Mouse (Mus musculus): ENCODE data around the gene Antxr1. TPM values are rescaled to one million over a fixed set of nuclear protein-coding genes. Genes with fewer than 3 reads are reported as not detected.

Gene Antxr1
- polyA plus RNA-seq, 2 experiments, result 0.27 to 0.75 TPM

DNA sequence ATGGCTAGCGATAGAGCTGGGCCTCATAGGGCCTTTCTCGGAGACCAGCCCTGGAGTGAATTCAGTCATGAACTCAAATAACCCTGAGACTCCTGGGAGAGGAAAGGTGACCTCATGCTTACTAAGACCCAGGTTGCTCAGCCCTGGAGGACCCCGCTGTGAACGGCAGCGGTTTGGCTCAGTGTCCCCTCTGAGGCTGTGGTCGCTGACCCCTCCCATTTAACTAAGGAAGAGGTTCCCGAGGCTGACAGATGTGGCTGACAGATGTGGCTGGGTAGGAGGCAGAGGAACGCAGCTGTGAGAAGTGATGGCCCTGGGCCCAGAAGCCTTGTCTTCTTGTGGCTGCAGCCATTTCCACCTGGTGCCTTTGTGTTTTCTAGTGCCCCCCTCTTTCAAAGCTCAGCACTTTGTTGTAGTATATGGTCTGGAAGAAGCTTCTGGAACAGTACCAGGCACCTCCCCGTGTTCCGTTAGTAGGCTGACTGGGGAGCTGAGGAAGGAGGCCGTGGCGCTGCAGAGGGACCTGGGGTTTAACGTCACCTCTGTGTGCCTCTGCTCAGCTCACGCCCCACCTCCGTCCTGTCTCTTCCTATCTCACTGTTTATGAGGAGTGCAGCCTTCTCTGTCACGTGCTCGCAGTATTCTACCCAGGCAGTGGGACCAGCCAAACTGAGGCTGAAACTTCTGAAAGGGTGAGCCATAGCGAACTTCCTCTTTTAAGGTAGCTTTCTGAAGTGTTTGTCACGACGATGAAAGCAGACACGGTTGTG lies 183.0 kb downstream of the Antxr1 start:
- DNase-seq (ENCODE audit: low read depth in 3 of 3, low spot score in 3 of 3), result peak in 2 of 3 experiments; percentile 43 to 56
- Histone ChIP-seq H3K4me3 (ENCODE audit: insufficient read depth in 1 of 2, low read depth in 2 of 2, low read length in 2 of 2) (no peak overlapping the region), H3K36me3 (replicated peaks; ENCODE audit: control insufficient read depth, insufficient read depth, low read depth) (no peaks in the 10 kb centered on the region), H3K27me3 (ENCODE audit: control insufficient read depth, insufficient read depth, low read length) (no peaks in the 10 kb centered on the region; the same call in 1 of the 2 replicates), H3K4me1 (replicated peaks; ENCODE audit: control insufficient read depth in 2 of 2, insufficient read depth in 2 of 2, low read length in 1 of 2) (peaks cover 11 to 13% of the 10 kb centered on the region in 2 experiments), H3K27ac (no peak overlapping the region; the same call in 1 of the 2 replicates), H3K9me3 (ENCODE audit: control insufficient read depth, low read length) (no peaks in the 10 kb centered on the region), H3K4me2 (ENCODE audit: low read depth) (peak overlapping the region; percentile 43), H3K9ac (replicated peaks) (no peak overlapping the region; the same call in 1 of the 2 replicates)
- TF ChIP-seq EP300 (IDR thresholded peaks at IDR 0.05; ENCODE audit: low read depth) (no peak), CTCF (IDR thresholded peaks at IDR 0.05; ENCODE audit: low read depth) (0 out of 2 replicates have a peak, but pooled peaks have one; percentile 4)
- ATAC-seq (ENCODE audit: insufficient read depth), result peak; percentile 90
- 23% methylated on average over 21 of the region's 21 CpGs for WGBS (ENCODE audit: insufficient replicate concordance)

DNA sequence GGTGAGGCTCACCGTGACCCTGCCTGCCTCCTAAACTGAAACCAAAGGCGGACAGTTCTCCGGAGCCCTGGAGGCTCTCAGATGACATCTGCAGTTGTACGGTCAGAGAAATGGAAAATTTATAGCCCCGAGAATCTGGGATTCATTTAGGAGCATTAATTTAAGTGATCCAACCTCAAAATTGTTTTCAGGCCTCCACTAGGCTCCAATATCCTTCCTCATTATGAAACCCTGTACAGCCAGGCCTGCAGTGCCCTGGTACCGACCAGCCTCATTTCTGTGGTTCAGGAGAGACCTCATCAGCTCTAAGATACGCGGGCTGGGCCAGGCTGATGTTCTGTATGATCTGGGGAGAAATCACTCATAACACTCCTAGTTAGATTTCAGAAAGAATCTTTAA lies 184.2 kb downstream of the Antxr1 start:
- no peak for TF ChIP-seq CTCF (IDR thresholded peaks at IDR 0.05; ENCODE audit: low read depth)
- no peak for TF ChIP-seq EP300 (IDR thresholded peaks at IDR 0.05; ENCODE audit: low read depth)
- 88% methylated on average over 8 of the region's 8 CpGs for WGBS (ENCODE audit: insufficient replicate concordance)

DNA sequence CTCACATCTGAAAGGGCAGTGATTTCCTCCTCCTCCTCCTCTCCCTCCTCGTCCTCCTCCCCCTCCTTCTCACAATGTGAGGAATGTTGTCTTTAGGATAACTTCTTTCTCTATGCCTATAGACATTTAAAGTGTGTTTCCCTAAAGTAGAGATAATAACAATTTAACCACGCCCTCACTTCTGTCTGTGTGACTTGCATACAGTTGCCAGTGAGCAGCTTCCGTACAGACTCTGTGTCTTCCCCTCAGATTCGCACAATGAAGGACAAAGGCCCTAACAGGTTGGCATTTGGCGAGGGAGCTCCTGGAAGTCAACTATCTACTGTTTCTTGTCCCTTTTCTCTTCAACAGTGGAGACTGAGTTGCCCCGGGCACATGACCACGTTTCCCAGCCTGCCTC lies 185.2 kb downstream of the Antxr1 start:
- ATAC-seq (ENCODE audit: insufficient read depth), result no peak
- Histone ChIP-seq H3K4me2 (ENCODE audit: low read depth) (no peak overlapping the region), H3K9ac (replicated peaks) (no peak overlapping the region), H3K27ac (no peak overlapping the region), H3K36me3 (replicated peaks; ENCODE audit: control insufficient read depth, insufficient read depth, low read depth) (no peaks in the 10 kb centered on the region), H3K4me3 (ENCODE audit: insufficient read depth in 1 of 2, low read depth in 2 of 2, low read length in 2 of 2) (no peak overlapping the region), H3K9me3 (ENCODE audit: control insufficient read depth, low read length) (no peaks in the 10 kb centered on the region), H3K4me1 (replicated peaks; ENCODE audit: control insufficient read depth in 2 of 2, insufficient read depth in 2 of 2, low read length in 1 of 2) (peaks cover 11 to 13% of the 10 kb centered on the region in 2 experiments), H3K27me3 (ENCODE audit: control insufficient read depth, insufficient read depth, low read length) (no peaks in the 10 kb centered on the region; the same call in 1 of the 2 replicates)
- WGBS (ENCODE audit: insufficient replicate concordance), result 54% methylated on average over 7 of the region's 7 CpGs
- no peak for DNase-seq (ENCODE audit: low read depth in 3 of 3, low spot score in 3 of 3)
- TF ChIP-seq EP300 (IDR thresholded peaks at IDR 0.05; ENCODE audit: low read depth) (no peak), CTCF (IDR thresholded peaks at IDR 0.05; ENCODE audit: low read depth) (no peak)

More for the DNA sequence above, 184.2 kb downstream of the Antxr1 start:
- H3K4me2 ChIP-seq (ENCODE audit: low read depth), result no peak overlapping the region
- H3K27ac ChIP-seq, result no peak overlapping the region
- no peaks in the 10 kb centered on the region for H3K9me3 ChIP-seq (ENCODE audit: control insufficient read depth, low read length)
- H3K27me3 ChIP-seq (ENCODE audit: control insufficient read depth, insufficient read depth, low read length), result no peaks in the 10 kb centered on the region; the same call in 1 of the 2 replicates
- no peak overlapping the region for H3K9ac ChIP-seq (replicated peaks)
- H3K36me3 ChIP-seq (replicated peaks; ENCODE audit: control insufficient read depth, insufficient read depth, low read depth), result no peaks in the 10 kb centered on the region
- DNase-seq (ENCODE audit: low read depth in 3 of 3, low spot score in 3 of 3), result no peak
- H3K4me3 ChIP-seq (ENCODE audit: insufficient read depth in 1 of 2, low read depth in 2 of 2, low read length in 2 of 2), result no peak overlapping the region
- peaks cover 11 to 13% of the 10 kb centered on the region in 2 experiments for H3K4me1 ChIP-seq (replicated peaks; ENCODE audit: control insufficient read depth in 2 of 2, insufficient read depth in 2 of 2, low read length in 1 of 2)
- ATAC-seq (ENCODE audit: insufficient read depth), result no peak

DNA sequence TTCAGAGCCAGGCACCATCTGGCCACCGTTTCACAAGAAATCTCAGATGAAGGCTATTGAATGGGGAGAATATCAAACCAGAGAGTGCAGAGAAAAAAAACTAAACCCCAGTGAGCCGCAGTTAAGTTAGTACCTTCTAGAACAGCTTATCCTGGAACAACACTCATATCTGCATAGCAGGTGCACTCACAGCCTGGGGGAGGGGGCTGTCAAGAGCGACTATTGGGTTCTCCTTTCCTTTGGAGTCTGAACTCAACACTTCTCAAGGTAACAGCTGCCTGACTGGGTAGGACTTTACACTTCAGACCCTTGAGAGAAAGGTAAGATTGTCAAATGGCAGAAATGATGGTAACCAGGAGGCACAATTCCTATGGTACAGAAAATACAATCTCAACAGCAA lies 187.7 kb downstream of the Antxr1 start:
- 39% methylated on average over 3 of the region's 3 CpGs for WGBS (ENCODE audit: insufficient replicate concordance)
- no peak for TF ChIP-seq EP300 (IDR thresholded peaks at IDR 0.05; ENCODE audit: low read depth)
- H3K4me3 ChIP-seq (ENCODE audit: insufficient read depth in 1 of 2, low read depth in 2 of 2, low read length in 2 of 2), result no peak overlapping the region
- peaks cover 4 to 8% of the 10 kb centered on the region in 2 experiments; a peak in 3 of 4 replicates for H3K4me1 ChIP-seq (replicated peaks; ENCODE audit: control insufficient read depth in 2 of 2, insufficient read depth in 2 of 2, low read length in 1 of 2)
- no peaks in the 10 kb centered on the region for H3K36me3 ChIP-seq (replicated peaks; ENCODE audit: control insufficient read depth, insufficient read depth, low read depth)
- no peak for ATAC-seq (ENCODE audit: insufficient read depth)
- no peaks in the 10 kb centered on the region for H3K9me3 ChIP-seq (ENCODE audit: control insufficient read depth, low read length)
- H3K27me3 ChIP-seq (ENCODE audit: control insufficient read depth, insufficient read depth, low read length), result no peaks in the 10 kb centered on the region; the same call in 1 of the 2 replicates
- no peak overlapping the region for H3K9ac ChIP-seq (replicated peaks)
- no peak overlapping the region for H3K27ac ChIP-seq
- no peak for DNase-seq (ENCODE audit: low read depth in 3 of 3, low spot score in 3 of 3)
- no peak overlapping the region for H3K4me2 ChIP-seq (ENCODE audit: low read depth)

DNA sequence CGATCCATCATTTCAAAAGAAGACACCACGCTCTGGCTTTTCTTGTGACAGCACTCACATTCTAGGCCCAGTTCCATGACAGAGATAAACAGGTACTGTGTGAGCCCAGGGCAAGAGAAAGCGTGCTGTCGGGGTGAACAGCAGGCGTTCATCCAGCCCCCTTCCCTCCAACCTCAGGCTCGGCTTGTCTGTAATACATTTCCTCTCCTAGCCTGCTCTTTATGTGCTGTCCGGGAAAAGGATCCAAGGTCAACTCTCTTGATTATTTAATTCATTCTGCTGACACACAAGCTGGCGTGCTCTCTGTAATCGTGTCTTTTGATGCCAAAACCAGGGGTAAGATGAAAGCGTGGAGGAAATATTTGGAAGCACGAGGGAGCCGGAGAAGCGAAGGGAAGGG lies 192.0 kb downstream of the Antxr1 start:
- ATAC-seq (ENCODE audit: insufficient read depth) (no peak), DNase-seq (ENCODE audit: low read depth in 3 of 3, low spot score in 3 of 3) (no peak)
- H3K9me3 ChIP-seq (ENCODE audit: control insufficient read depth, low read length), result no peaks in the 10 kb centered on the region
- no peak overlapping the region for H3K4me2 ChIP-seq (ENCODE audit: low read depth)
- 74% methylated on average over 13 of the region's 13 CpGs for WGBS (ENCODE audit: insufficient replicate concordance)
- no peaks in the 10 kb centered on the region; the same call in 1 of the 2 replicates for H3K27me3 ChIP-seq (ENCODE audit: control insufficient read depth, insufficient read depth, low read length)
- TF ChIP-seq EP300 (IDR thresholded peaks at IDR 0.05; ENCODE audit: low read depth) (no peak), CTCF (IDR thresholded peaks at IDR 0.05; ENCODE audit: low read depth) (no peak)
- no peak overlapping the region for H3K4me3 ChIP-seq (ENCODE audit: insufficient read depth in 1 of 2, low read depth in 2 of 2, low read length in 2 of 2)
- H3K27ac ChIP-seq, result no peak overlapping the region
- H3K36me3 ChIP-seq (replicated peaks; ENCODE audit: control insufficient read depth, insufficient read depth, low read depth), result no peaks in the 10 kb centered on the region
- H3K9ac ChIP-seq (replicated peaks), result no peak overlapping the region
- peaks cover 17 to 18% of the 10 kb centered on the region in 2 experiments for H3K4me1 ChIP-seq (replicated peaks; ENCODE audit: control insufficient read depth in 2 of 2, insufficient read depth in 2 of 2, low read length in 1 of 2)

Data from liver, embryonic 14.5 days (tissue).